Mouse (Mus musculus) yolk sac, embryonic 10.5 days (tissue): Measurements from ENCODE around the gene Spon1.

Source experiments
- DNase-seq: peaks from one replicate; pipeline ENCODE4 v3.0.0-alpha.2; 2017; ENCODE audit warnings: low spot score

The Spon1 gene

GRCm38 (mm10) chr7:114088918-114089317 is 323.1 kb downstream of the Spon1 start:
- DNase-seq: no peak

GRCm38 (mm10) chr7:114090231-114090630 is 324.4 kb downstream of the Spon1 start:
- no peak for DNase-seq

- DNase-seq: no peak
Measured at GRCm38 (mm10) chr7:114090892-114091545, 325.2 kb downstream of the Spon1 start.
